Mouse (Mus musculus) T-helper 17 cell (primary cell): ENCODE measurements around the gene Itgb6.

Experiments used
- in situ Hi-C, 2 experiments: fragments of 300-600 bp; cut with MboI, MseI; formaldehyde crosslinking; loops; 1 replicate in 1 of 2; 2 replicates in 1 of 2; pipeline ENCODE4 v1.15.1; 2025; ENCODE audit warnings: high pct_unique_total_duplicates in 2 of 2

The Itgb6 gene

GRCm38 (mm10) chr2:60722514-60722913, at the start of gene Itgb6:
Itgb6 (minus strand) TSS chr2:60722643.
- in situ Hi-C loops: no loop called here

GRCm38 (mm10) chr2:60766420-60766819, 44.0 kb upstream of the Itgb6 start:
- in situ Hi-C loops: no loop called here

- in situ Hi-C loops: no loop called here
Measured at GRCm38 (mm10) chr2:60756218-60756617, 33.8 kb upstream of the Itgb6 start.

GRCm38 (mm10) chr2:60755101-60755500, 32.7 kb upstream of the Itgb6 start:
- in situ Hi-C loops: no loop called here

- in situ Hi-C loops: no loop called here
Measured at GRCm38 (mm10) chr2:60751274-60751673, 28.8 kb upstream of the Itgb6 start.

GRCm38 (mm10) chr2:60750591-60750990, 28.1 kb upstream of the Itgb6 start:
- in situ Hi-C loops: no loop called here

GRCm38 (mm10) chr2:60748585-60748984, 26.1 kb upstream of the Itgb6 start:
- in situ Hi-C loops: no loop called here

- in situ Hi-C loops: no loop called here
Measured at GRCm38 (mm10) chr2:60747590-60747989, 25.1 kb upstream of the Itgb6 start.

- in situ Hi-C loops: no loop called here
Measured at GRCm38 (mm10) chr2:60744674-60745073, 22.2 kb upstream of the Itgb6 start.

GRCm38 (mm10) chr2:60739389-60740137, 17.1 kb upstream of the Itgb6 start:
- in situ Hi-C loops: no loop called here

GRCm38 (mm10) chr2:60730929-60731328, 8.5 kb upstream of the Itgb6 start:
- in situ Hi-C loops: no loop called here

- in situ Hi-C loops: no loop called here
Measured at GRCm38 (mm10) chr2:60730024-60730423, 7.6 kb upstream of the Itgb6 start.

GRCm38 (mm10) chr2:60728902-60729585, 6.6 kb upstream of the Itgb6 start:
- in situ Hi-C loops: no loop called here

- in situ Hi-C loops: no loop called here
Measured at GRCm38 (mm10) chr2:60724660-60725059, 2.2 kb upstream of the Itgb6 start.

- in situ Hi-C loops: no loop called here
Measured at GRCm38 (mm10) chr2:60722967-60723366, 524 bp upstream of the Itgb6 start.

- in situ Hi-C loops: no loop called here
Measured at GRCm38 (mm10) chr2:60720906-60721305, 1.5 kb downstream of the Itgb6 start.

GRCm38 (mm10) chr2:60720205-60720604, 2.2 kb downstream of the Itgb6 start:
- in situ Hi-C loops: no loop called here

- in situ Hi-C loops: loop anchor here in 1 of 2 experiments (10.0 kb wide), 1 partner anchor 747 kb away; no protein-coding TSS in a partner anchor
Measured at GRCm38 (mm10) chr2:60717348-60717747, 5.1 kb downstream of the Itgb6 start.

- in situ Hi-C loops: loop anchor here in 1 of 2 experiments (10.0 kb wide), 1 partner anchor 748 kb away; no protein-coding TSS in a partner anchor
Measured at GRCm38 (mm10) chr2:60716549-60716948, 5.9 kb downstream of the Itgb6 start.

- in situ Hi-C loops: loop anchor here in 1 of 2 experiments (10.0 kb wide), 1 partner anchor 749 kb away; no protein-coding TSS in a partner anchor
Measured at GRCm38 (mm10) chr2:60715771-60716170, 6.7 kb downstream of the Itgb6 start.

- in situ Hi-C loops: loop anchor here in 1 of 2 experiments (10.0 kb wide), 1 partner anchor 750 kb away; no protein-coding TSS in a partner anchor
Measured at GRCm38 (mm10) chr2:60714971-60715502, 7.4 kb downstream of the Itgb6 start.

- in situ Hi-C loops: loop anchor here in 1 of 2 experiments (10.0 kb wide), 1 partner anchor 750 kb away; no protein-coding TSS in a partner anchor
Measured at GRCm38 (mm10) chr2:60714475-60714874, 8.0 kb downstream of the Itgb6 start.
